Mouse (Mus musculus): ENCODE data around the gene Klhdc8b. TPM values are rescaled to one million over a fixed set of nuclear protein-coding genes. Genes with fewer than 3 reads are reported as not detected.

The Klhdc8b gene
- polyA plus RNA-seq, 1 experiment = 3.7 TPM

DNA sequence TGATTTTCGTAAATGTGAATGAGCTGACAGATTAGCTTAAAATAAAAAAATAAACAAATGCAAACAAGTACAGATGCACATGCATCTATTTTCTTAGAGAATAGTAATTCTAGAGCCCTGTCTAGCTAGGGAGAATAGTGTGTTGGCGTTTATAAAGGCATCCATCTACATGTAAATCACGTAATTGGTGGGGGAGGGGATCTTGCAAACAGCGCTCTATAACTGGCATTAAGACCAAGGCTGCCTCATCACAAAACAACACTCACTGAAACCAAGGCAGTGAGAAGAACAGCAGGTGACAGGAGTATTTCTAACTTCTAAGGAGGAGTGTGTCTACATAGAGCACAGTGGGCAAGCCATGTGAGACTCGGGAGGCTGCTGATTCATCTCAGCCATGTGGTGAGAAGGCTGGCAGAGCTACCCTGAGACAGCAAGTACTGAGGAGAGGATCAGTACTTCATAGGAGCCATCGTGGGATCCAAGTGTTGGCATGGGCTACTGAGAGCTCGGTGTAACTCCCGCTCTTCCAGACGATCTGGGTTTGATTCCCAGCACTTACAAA is 49.9 kb downstream of the Klhdc8b start:
- H3K4me2 ChIP-seq (ENCODE audit: low read depth) = no peak overlapping the region
- no peak for TF ChIP-seq REST (IDR thresholded peaks at IDR 0.05; ENCODE audit: insufficient read depth, insufficient read length)
- no peak for TF ChIP-seq TCF3 (IDR thresholded peaks at IDR 0.05; ENCODE audit: insufficient read length, low read depth)
- TF ChIP-seq POLR2AphosphoS2 (IDR thresholded peaks at IDR 0.05; ENCODE audit: insufficient read length, low read depth) = no peak
- TF ChIP-seq POLR2A (IDR thresholded peaks at IDR 0.05; ENCODE audit: insufficient read length, low read depth) = no peak
- H3K79me2 ChIP-seq (ENCODE audit: control insufficient read depth, insufficient read depth) = no peaks in the 10 kb centered on the region
- no peaks in the 10 kb centered on the region for H3K27me3 ChIP-seq (ENCODE audit: control insufficient read depth, insufficient read depth, insufficient read length)
- no peak overlapping the region for H3ac ChIP-seq (ENCODE audit: control insufficient read depth, insufficient read length)
- H3K4me3 ChIP-seq = no peak overlapping the region
- no peaks in the 10 kb centered on the region for H3K36me3 ChIP-seq (ENCODE audit: control insufficient read depth, insufficient read depth)

- H3ac ChIP-seq (ENCODE audit: control insufficient read depth, insufficient read length) = no peak overlapping the region
- H3K4me2 ChIP-seq (ENCODE audit: low read depth) = no peak overlapping the region
- no peaks in the 10 kb centered on the region for H3K36me3 ChIP-seq (ENCODE audit: control insufficient read depth, insufficient read depth)
- H3K79me2 ChIP-seq (ENCODE audit: control insufficient read depth, insufficient read depth) = no peaks in the 10 kb centered on the region
- TF ChIP-seq MYOG (IDR thresholded peaks at IDR 0.05; ENCODE audit: control insufficient read depth in 1 of 3, insufficient read depth in 1 of 3, insufficient read length in 2 of 3, low read depth in 2 of 3) (no peak), MAX (IDR thresholded peaks at IDR 0.05; ENCODE audit: low read depth) (no peak), USF1 (IDR thresholded peaks at IDR 0.05; ENCODE audit: low read depth) (no peak)
- no peaks in the 10 kb centered on the region for H3K27me3 ChIP-seq (ENCODE audit: control insufficient read depth, insufficient read depth, insufficient read length)
- no peak overlapping the region for H3K4me3 ChIP-seq
Measured at GRCm38 (mm10) chr9:108409535-108409934, 51.8 kb downstream of the Klhdc8b start.

DNA sequence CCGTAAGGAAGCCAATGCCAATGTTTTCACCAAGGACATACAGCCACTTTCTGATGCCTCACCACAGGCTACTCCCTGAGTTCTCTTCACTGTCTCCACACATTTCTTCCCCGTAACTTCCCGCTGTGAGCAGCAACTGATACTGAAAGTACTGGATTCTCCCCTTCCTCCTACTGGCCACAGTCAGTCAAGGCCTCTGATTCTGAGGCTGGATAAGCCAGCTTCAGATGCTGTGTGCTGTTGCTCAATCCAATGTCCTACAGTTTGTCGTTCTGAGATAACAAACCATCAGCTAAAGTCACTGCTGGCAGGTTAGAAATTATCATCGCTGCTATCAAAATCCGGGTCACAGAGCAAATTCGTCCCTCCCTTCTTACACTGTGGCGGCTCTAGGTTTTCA is 56.9 kb downstream of the Klhdc8b start:
- H3K36me3 ChIP-seq (ENCODE audit: control insufficient read depth, insufficient read depth) = no peaks in the 10 kb centered on the region
- H3K79me2 ChIP-seq (ENCODE audit: control insufficient read depth, insufficient read depth) = no peaks in the 10 kb centered on the region
- H3ac ChIP-seq (ENCODE audit: control insufficient read depth, insufficient read length) = no peak overlapping the region
- no peak for TF ChIP-seq MYOG (IDR thresholded peaks at IDR 0.05; ENCODE audit: control insufficient read depth in 1 of 3, insufficient read depth in 1 of 3, insufficient read length in 2 of 3, low read depth in 2 of 3)
- TF ChIP-seq REST (IDR thresholded peaks at IDR 0.05; ENCODE audit: insufficient read depth, insufficient read length) = no peak
- H3K4me2 ChIP-seq (ENCODE audit: low read depth) = no peak overlapping the region
- H3K4me3 ChIP-seq = no peak overlapping the region
- no peaks in the 10 kb centered on the region for H3K27me3 ChIP-seq (ENCODE audit: control insufficient read depth, insufficient read depth, insufficient read length)

- TF ChIP-seq MYOG (IDR thresholded peaks at IDR 0.05; ENCODE audit: control insufficient read depth in 1 of 3, insufficient read depth in 1 of 3, insufficient read length in 2 of 3, low read depth in 2 of 3) (no peak), TCF3 (IDR thresholded peaks at IDR 0.05; ENCODE audit: insufficient read length, low read depth) (no peak), E2F4 (IDR thresholded peaks at IDR 0.05; ENCODE audit: insufficient read depth) (no peak), MYOD1 (IDR thresholded peaks at IDR 0.05; ENCODE audit: control insufficient read depth in 1 of 3, insufficient read length in 2 of 3, low read depth in 2 of 3) (no peak), CEBPB (IDR thresholded peaks at IDR 0.05; ENCODE audit: insufficient read depth, poor library complexity, severe bottlenecking) (no peak), POLR2AphosphoS2 (IDR thresholded peaks at IDR 0.05; ENCODE audit: insufficient read length, low read depth) (no peak), TCF12 (IDR thresholded peaks at IDR 0.05; ENCODE audit: insufficient read depth, poor library complexity, severe bottlenecking) (no peak), USF1 (IDR thresholded peaks at IDR 0.05; ENCODE audit: low read depth) (no peak)
Measured at GRCm38 (mm10) chr9:108403081-108403480, 58.3 kb downstream of the Klhdc8b start.

DNA sequence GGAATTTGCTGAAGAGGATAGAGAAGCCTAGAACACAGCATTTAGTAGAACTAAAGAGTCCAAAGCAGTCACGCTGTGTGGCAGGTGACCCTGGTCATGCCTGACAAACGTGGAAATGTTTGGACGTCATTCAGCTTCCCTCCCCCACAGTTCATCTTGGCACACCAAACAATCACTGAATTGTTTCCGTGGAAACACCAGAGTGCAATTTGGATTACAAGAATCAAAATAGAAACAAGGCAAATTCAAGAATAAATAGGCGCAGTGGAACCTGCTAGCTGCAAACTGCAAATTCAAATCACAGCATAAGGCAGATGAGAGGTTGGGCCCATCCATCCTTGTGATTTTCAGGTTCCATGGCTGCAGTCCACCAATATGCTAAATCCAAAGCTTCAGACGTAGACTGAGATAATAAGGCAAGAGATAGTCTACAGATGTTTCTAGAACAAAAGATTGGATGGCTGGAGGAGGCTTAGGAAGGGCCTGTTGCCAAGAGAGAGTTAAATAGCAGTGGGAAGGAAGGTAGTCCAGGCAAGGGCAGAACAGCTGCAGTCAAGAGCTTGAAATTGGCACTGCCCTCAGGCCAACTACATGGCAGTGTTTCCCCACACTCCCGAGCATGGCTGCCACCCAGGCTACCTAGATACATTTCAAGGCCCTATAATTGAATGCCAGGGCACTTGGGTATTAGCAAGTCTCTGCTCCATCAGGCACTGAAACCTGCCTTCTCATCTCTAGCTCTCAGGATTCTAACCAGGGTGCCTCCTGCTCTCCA is 60.0 kb downstream of the Klhdc8b start:
- peak in 1 of 3 experiments; percentile 55 for TF ChIP-seq MYOG (IDR thresholded peaks at IDR 0.05; ENCODE audit: control insufficient read depth in 1 of 3, insufficient read depth in 1 of 3, insufficient read length in 2 of 3, low read depth in 2 of 3)
- TF ChIP-seq MYOD1 (IDR thresholded peaks at IDR 0.05; ENCODE audit: control insufficient read depth in 1 of 3, insufficient read length in 2 of 3, low read depth in 2 of 3) = peak in 1 of 3 experiments; percentile 69
- no peak for TF ChIP-seq TCF12 (IDR thresholded peaks at IDR 0.05; ENCODE audit: insufficient read depth, poor library complexity, severe bottlenecking)
- TF ChIP-seq SRF (IDR thresholded peaks at IDR 0.05; ENCODE audit: control insufficient read depth, insufficient read length, low read depth) = no peak
- no peak for TF ChIP-seq E2F4 (IDR thresholded peaks at IDR 0.05; ENCODE audit: insufficient read depth)
- no peak for TF ChIP-seq MAX (IDR thresholded peaks at IDR 0.05; ENCODE audit: low read depth)
- Histone ChIP-seq H3K79me2 (ENCODE audit: control insufficient read depth, insufficient read depth) (no peaks in the 10 kb centered on the region), H3K36me3 (ENCODE audit: control insufficient read depth, insufficient read depth) (no peaks in the 10 kb centered on the region), H3K27me3 (ENCODE audit: control insufficient read depth, insufficient read depth, insufficient read length) (no peaks in the 10 kb centered on the region), H3ac (ENCODE audit: control insufficient read depth, insufficient read length) (no peak overlapping the region), H3K4me2 (ENCODE audit: low read depth) (no peak overlapping the region), H3K4me3 (no peak overlapping the region)

More at GRCm38 (mm10) chr9:108403081-108403480, 58.3 kb downstream of the Klhdc8b start:
- Histone ChIP-seq H3ac (ENCODE audit: control insufficient read depth, insufficient read length) (no peak overlapping the region), H3K79me2 (ENCODE audit: control insufficient read depth, insufficient read depth) (no peaks in the 10 kb centered on the region), H3K4me3 (no peak overlapping the region), H3K36me3 (ENCODE audit: control insufficient read depth, insufficient read depth) (no peaks in the 10 kb centered on the region), H3K27me3 (ENCODE audit: control insufficient read depth, insufficient read depth, insufficient read length) (no peaks in the 10 kb centered on the region), H3K4me2 (ENCODE audit: low read depth) (no peak overlapping the region)
